Comparison of ENCODE assay signal across 10 mouse cellular contexts in the genomic region with DNA sequence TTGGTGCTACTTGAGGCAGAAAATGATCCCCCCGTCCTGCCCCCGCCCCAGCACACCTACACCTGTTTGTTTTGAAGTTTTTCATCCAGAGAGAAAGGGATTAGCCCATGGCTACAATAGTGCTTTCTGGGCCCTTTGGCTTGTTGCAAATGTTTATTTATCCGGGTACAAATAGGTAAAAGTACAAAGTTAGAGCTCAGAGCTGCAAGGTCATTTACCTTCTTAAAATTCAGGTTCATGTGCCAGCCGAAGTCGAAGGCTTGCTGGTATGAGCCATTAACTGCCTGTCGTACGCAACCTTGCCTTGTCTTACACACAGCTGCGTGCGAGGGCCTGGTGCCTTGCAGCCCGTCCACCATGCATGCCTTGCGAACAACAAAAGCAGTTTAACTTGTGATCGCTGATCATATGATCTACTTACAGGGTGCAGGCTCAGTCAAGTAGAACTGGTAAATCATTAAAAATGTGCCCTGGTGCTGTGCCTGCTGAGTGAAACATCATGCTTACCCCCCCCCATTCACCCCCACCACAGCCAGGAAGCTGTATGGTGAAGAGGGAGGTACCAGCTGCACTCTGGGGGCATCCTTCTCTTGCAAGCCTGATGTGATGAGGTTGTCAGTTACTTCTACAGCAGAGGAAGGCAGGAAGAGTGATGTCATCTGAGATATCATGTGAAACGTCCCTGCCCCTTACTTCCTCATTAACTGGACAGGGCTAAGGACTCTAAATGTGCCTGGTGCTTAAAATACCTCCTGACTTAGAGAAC.
DNase-seq lines count a peak whose midpoint lies in the region.
"Had no signal": no experiment of that assay in that cellular context is flagged by ENCODE, and none has a peak within 500 bp of the region (broad histone marks: within the 10 kb centered on the region; RNA-seq: fewer than 3 reads in every experiment).

No protein-coding gene starts in this region.

- intact Hi-C loops in left cerebral cortex, postnatal 25 days (cut with DNase I), result loop anchor here (10.0 kb wide), 2 partner anchors 226 to 816 kb away; a partner anchor contains a TSS

- DNase-seq in layer of hippocampus, adult 11-12 months (ENCODE audit: low spot score), result peak; percentile 35
- no peak for DNase-seq in layer of hippocampus, adult 8-10 months (ENCODE audit: low spot score in 2 of 2)
- DNase-seq in urinary bladder, postnatal 14 days (ENCODE audit: low spot score), result peak; percentile 22
- no peak for DNase-seq in urinary bladder, postnatal 36 days (ENCODE audit: low spot score in 2 of 2)
- peak; percentile 89 for DNase-seq in kidney, postnatal 14 days
- DNase-seq in left cerebral cortex, postnatal 25 days (ENCODE audit: low spot score in 2 of 2), result no peak
- DNase-seq in adrenal gland, postnatal 25 days, result no peak
- DNase-seq in cerebellum, adult 8-10 months, result no peak
- DNase-seq: cerebellum, adult 9-10 months; right cerebral cortex, postnatal 14 days had no signal

Comparison
In these comparisons a context has a peak if more than half of its experiments do, and no peak if none do; other contexts are left out.
1. DNase-seq: peak in layer of hippocampus, adult 11-12 months (single experiment), urinary bladder, postnatal 14 days (single experiment) and kidney, postnatal 14 days (single experiment); none in layer of hippocampus, adult 8-10 months (0 of 2), urinary bladder, postnatal 36 days (0 of 2), left cerebral cortex, postnatal 25 days (0 of 2), adrenal gland, postnatal 25 days (single experiment) and cerebellum, adult 8-10 months (single experiment).